Mouse (Mus musculus): ENCODE measurements around the gene Fyb. TPM values are rescaled to one million over a fixed set of nuclear protein-coding genes. Genes with fewer than 3 reads are reported as not detected.

Gene Fyb
- total RNA-seq, 2 experiments from 2014 or later = 3.8 TPM

GRCm38 (mm10) chr15:6711226-6711625 is 188.6 kb downstream of the Fyb start:
- intact Hi-C loops (cut with DNase I) = no loop called here
- no peak for DNase-seq

Other genes with a start within 250 kb of the Fyb start
- gene Dab2, start 223.1 kb upstream of the Fyb start, total RNA-seq (2021) = 10 to 100 TPM; 10.4 to 11.1 TPM
- gene C9, start 77.5 kb upstream of the Fyb start, total RNA-seq (2021) = not detected
- gene Rictor, start 185.5 kb downstream of the Fyb start, total RNA-seq (2021) = 1 to 10 TPM; 7.3 to 9.0 TPM

Measured in gastrocnemius, postnatal 36 days (tissue).